Mouse (Mus musculus): ENCODE measurements around the gene Bcl9l.

Gene Bcl9l

GRCm38 (mm10) chr9:44498421-44499355 lies 16.1 kb downstream of the Bcl9l start:
- peak; percentile 82 for DNase-seq

- DNase-seq: peak; percentile 35
Measured at GRCm38 (mm10) chr9:44499356-44500162, 16.9 kb downstream of the Bcl9l start.

GRCm38 (mm10) chr9:44500163-44500533 lies 17.5 kb downstream of the Bcl9l start:
- DNase-seq: peak; percentile 14

- DNase-seq: peak; percentile 21
Measured at GRCm38 (mm10) chr9:44500638-44501175, 18.1 kb downstream of the Bcl9l start.

GRCm38 (mm10) chr9:44501206-44501879 lies 18.7 kb downstream of the Bcl9l start:
- DNase-seq: no peak

- peak; percentile 91 for DNase-seq
Measured at GRCm38 (mm10) chr9:44502006-44502405, 19.4 kb downstream of the Bcl9l start.

- peak; percentile 34 for DNase-seq
Measured at GRCm38 (mm10) chr9:44504893-44505823, 22.5 kb downstream of the Bcl9l start.

- DNase-seq: no peak
Measured at GRCm38 (mm10) chr9:44505824-44506467, 23.3 kb downstream of the Bcl9l start.

- no peak for DNase-seq
Measured at GRCm38 (mm10) chr9:44506566-44506965, 23.9 kb downstream of the Bcl9l start.

- DNase-seq: no peak
Measured at GRCm38 (mm10) chr9:44507345-44507744, 24.7 kb downstream of the Bcl9l start.

GRCm38 (mm10) chr9:44508124-44508619 lies 25.5 kb downstream of the Bcl9l start:
- DNase-seq: no peak

- no peak for DNase-seq
Measured at GRCm38 (mm10) chr9:44508721-44509486, 26.3 kb downstream of the Bcl9l start.

- peak; percentile 93 for DNase-seq
Measured at GRCm38 (mm10) chr9:44509487-44510354, 27.1 kb downstream of the Bcl9l start.

GRCm38 (mm10) chr9:44510355-44510871 lies 27.8 kb downstream of the Bcl9l start:
- peak; percentile 16 for DNase-seq

- DNase-seq: peak; percentile 55
Measured at GRCm38 (mm10) chr9:44510872-44511601, 28.4 kb downstream of the Bcl9l start.

- peak; percentile 60 for DNase-seq
Measured at GRCm38 (mm10) chr9:44511935-44512716, 29.5 kb downstream of the Bcl9l start.

- DNase-seq: no peak
Measured at GRCm38 (mm10) chr9:44512717-44513003, 30.0 kb downstream of the Bcl9l start.

- peak; percentile 15 for DNase-seq
Measured at GRCm38 (mm10) chr9:44513121-44513520, 30.5 kb downstream of the Bcl9l start.
